Mouse (Mus musculus): Measurements from ENCODE around the gene Gapt. TPM values are rescaled to one million over a fixed set of nuclear protein-coding genes. Genes with fewer than 3 reads are reported as not detected.
A peak's percentile ranks its signal among the peaks of the same experiment; 100 is the strongest.

Gapt gene
- polyA plus RNA-seq, 1 experiment from 2014 or later = 0.09 TPM

- H3K9ac ChIP-seq = no peak overlapping the region
- no peak overlapping the region for H3K27ac ChIP-seq
- ATAC-seq (ENCODE audit: low FRiP score) (peak; percentile 21; the same call in 1 of the 2 replicates), DNase-seq (ENCODE audit: low spot score) (no peak)
- WGBS = 97% methylated on average over 3 of the region's 3 CpGs
- H3K27me3 ChIP-seq (ENCODE audit: control insufficient read depth, insufficient read depth, low read length) = no peaks in the 10 kb centered on the region
- H3K36me3 ChIP-seq (replicated peaks; ENCODE audit: control insufficient read depth, insufficient read depth) = no peaks in the 10 kb centered on the region
- no peaks in the 10 kb centered on the region for H3K9me3 ChIP-seq (ENCODE audit: control insufficient read depth, low read length)
- H3K4me3 ChIP-seq (replicated peaks; ENCODE audit: low read length) = no peak overlapping the region
- no peaks in the 10 kb centered on the region for H3K4me1 ChIP-seq (replicated peaks; ENCODE audit: control insufficient read depth, insufficient read depth, low read length)
- no peak overlapping the region for H3K4me2 ChIP-seq (replicated peaks)
Measured at GRCm38 (mm10) chr13:110367961-110368555, 11.1 kb upstream of the Gapt start.

- Histone ChIP-seq H3K4me3 (replicated peaks; ENCODE audit: low read length) (no peak overlapping the region), H3K36me3 (replicated peaks; ENCODE audit: control insufficient read depth, insufficient read depth) (no peaks in the 10 kb centered on the region), H3K27ac (no peak overlapping the region), H3K9ac (no peak overlapping the region), H3K27me3 (ENCODE audit: control insufficient read depth, insufficient read depth, low read length) (no peaks in the 10 kb centered on the region), H3K4me1 (replicated peaks; ENCODE audit: control insufficient read depth, insufficient read depth, low read length) (no peaks in the 10 kb centered on the region), H3K9me3 (ENCODE audit: control insufficient read depth, low read length) (no peaks in the 10 kb centered on the region), H3K4me2 (replicated peaks) (no peak overlapping the region)
- no peak for ATAC-seq (ENCODE audit: low FRiP score)
- 94% methylated on average over 3 of the region's 3 CpGs for WGBS
- no peak for DNase-seq (ENCODE audit: low spot score)
Measured at GRCm38 (mm10) chr13:110366477-110366876, 9.5 kb upstream of the Gapt start.

GRCm38 (mm10) chr13:110363722-110364121, 6.7 kb upstream of the Gapt start:
- H3K27me3 ChIP-seq (ENCODE audit: control insufficient read depth, insufficient read depth, low read length) = no peaks in the 10 kb centered on the region
- H3K9me3 ChIP-seq (ENCODE audit: control insufficient read depth, low read length) = no peaks in the 10 kb centered on the region
- H3K4me2 ChIP-seq (replicated peaks) = no peak overlapping the region
- no peak overlapping the region for H3K27ac ChIP-seq
- DNase-seq (ENCODE audit: low spot score) (no peak), ATAC-seq (ENCODE audit: low FRiP score) (no peak)
- H3K36me3 ChIP-seq (replicated peaks; ENCODE audit: control insufficient read depth, insufficient read depth) = no peaks in the 10 kb centered on the region
- no peak overlapping the region for H3K4me3 ChIP-seq (replicated peaks; ENCODE audit: low read length)
- 91% methylated on average over 6 of the region's 6 CpGs for WGBS
- no peaks in the 10 kb centered on the region for H3K4me1 ChIP-seq (replicated peaks; ENCODE audit: control insufficient read depth, insufficient read depth, low read length)
- no peak overlapping the region for H3K9ac ChIP-seq

GRCm38 (mm10) chr13:110351051-110351450, 5.9 kb downstream of the Gapt start:
- no peaks in the 10 kb centered on the region for H3K27me3 ChIP-seq (ENCODE audit: control insufficient read depth, insufficient read depth, low read length)
- H3K4me1 ChIP-seq (replicated peaks; ENCODE audit: control insufficient read depth, insufficient read depth, low read length) = no peaks in the 10 kb centered on the region
- no peaks in the 10 kb centered on the region for H3K36me3 ChIP-seq (replicated peaks; ENCODE audit: control insufficient read depth, insufficient read depth)
- no peak overlapping the region for H3K9ac ChIP-seq
- no peak overlapping the region for H3K4me2 ChIP-seq (replicated peaks)
- no peak overlapping the region for H3K4me3 ChIP-seq (replicated peaks; ENCODE audit: low read length)
- no peak for ATAC-seq (ENCODE audit: low FRiP score)
- H3K9me3 ChIP-seq (ENCODE audit: control insufficient read depth, low read length) = no peaks in the 10 kb centered on the region
- no peak overlapping the region for H3K27ac ChIP-seq
- WGBS = 89% methylated on average over 6 of the region's 6 CpGs
- DNase-seq (ENCODE audit: low spot score) = no peak

GRCm38 (mm10) chr13:110346707-110347106, 10.3 kb downstream of the Gapt start:
- Histone ChIP-seq H3K4me3 (replicated peaks; ENCODE audit: low read length) (no peak overlapping the region), H3K9ac (no peak overlapping the region), H3K9me3 (ENCODE audit: control insufficient read depth, low read length) (no peaks in the 10 kb centered on the region), H3K4me1 (replicated peaks; ENCODE audit: control insufficient read depth, insufficient read depth, low read length) (0 out of 2 replicates have a peak, but pooled peaks cover 3% of the 10 kb centered on the region), H3K27me3 (ENCODE audit: control insufficient read depth, insufficient read depth, low read length) (no peaks in the 10 kb centered on the region), H3K36me3 (replicated peaks; ENCODE audit: control insufficient read depth, insufficient read depth) (no peaks in the 10 kb centered on the region), H3K27ac (peak overlapping the region; percentile 55), H3K4me2 (replicated peaks) (no peak overlapping the region)
- ATAC-seq (ENCODE audit: low FRiP score) = peak; percentile 68; the same call in 1 of the 2 replicates
- peak; percentile 61 for DNase-seq (ENCODE audit: low spot score)
- 18% methylated on average over 7 of the region's 7 CpGs for WGBS

- ATAC-seq (ENCODE audit: low FRiP score) (no peak), DNase-seq (ENCODE audit: low spot score) (no peak)
Measured at GRCm38 (mm10) chr13:110342602-110343001, 14.4 kb downstream of the Gapt start.

GRCm38 (mm10) chr13:110332958-110333597, 23.9 kb downstream of the Gapt start:
- DNase-seq (ENCODE audit: low spot score) (no peak), ATAC-seq (ENCODE audit: low FRiP score) (no peak)
- 88% methylated on average over 14 of the region's 14 CpGs for WGBS
- Histone ChIP-seq H3K4me3 (replicated peaks; ENCODE audit: low read length) (no peak overlapping the region), H3K4me1 (replicated peaks; ENCODE audit: control insufficient read depth, insufficient read depth, low read length) (no peaks in the 10 kb centered on the region), H3K27me3 (ENCODE audit: control insufficient read depth, insufficient read depth, low read length) (no peaks in the 10 kb centered on the region), H3K9me3 (ENCODE audit: control insufficient read depth, low read length) (no peaks in the 10 kb centered on the region), H3K27ac (no peak overlapping the region), H3K9ac (no peak overlapping the region), H3K4me2 (replicated peaks) (no peak overlapping the region), H3K36me3 (replicated peaks; ENCODE audit: control insufficient read depth, insufficient read depth) (no peaks in the 10 kb centered on the region)

More at GRCm38 (mm10) chr13:110342602-110343001, 14.4 kb downstream of the Gapt start:
- Histone ChIP-seq H3K4me1 (replicated peaks; ENCODE audit: control insufficient read depth, insufficient read depth, low read length) (0 out of 2 replicates have a peak, but pooled peaks cover 3% of the 10 kb centered on the region), H3K27ac (0 out of 2 replicates have a peak overlapping the region, but pooled peaks have one; percentile 62), H3K9ac (no peak overlapping the region), H3K4me2 (replicated peaks) (no peak overlapping the region), H3K36me3 (replicated peaks; ENCODE audit: control insufficient read depth, insufficient read depth) (no peaks in the 10 kb centered on the region), H3K27me3 (ENCODE audit: control insufficient read depth, insufficient read depth, low read length) (no peaks in the 10 kb centered on the region), H3K9me3 (ENCODE audit: control insufficient read depth, low read length) (no peaks in the 10 kb centered on the region), H3K4me3 (replicated peaks; ENCODE audit: low read length) (no peak overlapping the region)
- 60% methylated on average over 6 of the region's 6 CpGs for WGBS

- H3K27me3 ChIP-seq (ENCODE audit: control insufficient read depth, insufficient read depth, low read length) = no peaks in the 10 kb centered on the region
- DNase-seq (ENCODE audit: low spot score) = peak; percentile 50
- H3K27ac ChIP-seq = no peak overlapping the region
- no peaks in the 10 kb centered on the region for H3K36me3 ChIP-seq (replicated peaks; ENCODE audit: control insufficient read depth, insufficient read depth)
- 60% methylated on average over 4 of the region's 4 CpGs for WGBS
- no peaks in the 10 kb centered on the region for H3K9me3 ChIP-seq (ENCODE audit: control insufficient read depth, low read length)
- H3K4me2 ChIP-seq (replicated peaks) = no peak overlapping the region
- H3K9ac ChIP-seq = no peak overlapping the region
- ATAC-seq (ENCODE audit: low FRiP score) = no peak
- H3K4me1 ChIP-seq (replicated peaks; ENCODE audit: control insufficient read depth, insufficient read depth, low read length) = no peaks in the 10 kb centered on the region
- no peak overlapping the region for H3K4me3 ChIP-seq (replicated peaks; ENCODE audit: low read length)
Measured at GRCm38 (mm10) chr13:110318746-110319145, 38.3 kb downstream of the Gapt start.

GRCm38 (mm10) chr13:110307188-110307587, 49.8 kb downstream of the Gapt start:
- no peak for ATAC-seq (ENCODE audit: low FRiP score)
- Histone ChIP-seq H3K9me3 (ENCODE audit: control insufficient read depth, low read length) (no peaks in the 10 kb centered on the region), H3K4me2 (replicated peaks) (no peak overlapping the region), H3K9ac (no peak overlapping the region), H3K36me3 (replicated peaks; ENCODE audit: control insufficient read depth, insufficient read depth) (no peaks in the 10 kb centered on the region), H3K27ac (no peak overlapping the region), H3K4me3 (replicated peaks; ENCODE audit: low read length) (no peak overlapping the region), H3K4me1 (replicated peaks; ENCODE audit: control insufficient read depth, insufficient read depth, low read length) (no peaks in the 10 kb centered on the region), H3K27me3 (ENCODE audit: control insufficient read depth, insufficient read depth, low read length) (no peaks in the 10 kb centered on the region)
- DNase-seq (ENCODE audit: low spot score) = no peak
- WGBS = 89% methylated on average over 5 of the region's 5 CpGs

Measured in hindbrain, embryonic 14.5 days (tissue).